Mouse (Mus musculus) embryo, embryonic 11.5 days (tissue): ENCODE results near the gene Chfr.
A peak's percentile ranks its signal among the peaks of the same experiment; 100 is the strongest.

Experiments
- DNase-seq: peaks from one replicate; pipeline ENCODE4 v3.0.0-alpha.2; 2012; ENCODE audit warnings: low read depth, low spot score

Chfr gene

DNA sequence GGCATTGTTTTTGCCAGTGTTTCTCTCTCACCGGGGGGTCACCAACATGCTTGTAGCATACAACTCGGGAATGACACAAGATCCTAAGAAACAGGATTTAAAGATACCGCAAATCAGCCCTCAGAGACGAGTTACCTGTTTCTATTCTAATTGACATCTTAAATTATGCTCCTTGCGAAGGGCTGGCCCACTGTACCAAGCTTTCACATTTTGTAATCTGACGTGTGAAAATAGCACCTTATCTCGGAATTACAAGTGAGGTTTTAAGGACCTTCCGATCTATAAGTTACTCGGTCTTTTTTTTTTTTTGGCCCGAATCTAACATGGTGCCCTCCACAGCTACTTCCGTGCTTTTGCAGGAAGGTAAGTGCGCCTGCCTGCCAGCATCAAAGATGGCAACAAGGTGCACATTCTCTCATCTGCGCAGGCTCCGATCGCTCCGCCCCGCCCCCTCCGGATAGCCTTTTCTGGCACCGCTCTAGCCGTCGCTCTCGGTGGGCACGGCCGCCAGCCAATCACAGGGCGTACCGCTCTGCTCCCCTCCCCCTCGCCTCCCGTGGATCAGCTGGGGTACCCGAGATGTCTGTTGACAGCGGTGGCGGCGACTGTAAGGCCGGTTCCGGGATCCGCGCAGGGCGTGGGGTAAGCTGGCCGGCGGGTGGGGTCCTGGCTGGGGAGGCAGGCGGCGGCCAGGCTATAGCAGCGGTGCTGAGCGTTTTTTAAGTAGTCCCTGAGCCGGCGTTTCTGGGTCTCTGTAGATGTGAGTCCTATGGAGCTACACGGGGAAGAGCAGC, at the start of gene Chfr:
TSS of gene Chfr (plus strand) at position 550 of the 794 bp plus-strand sequence.
- DNase-seq: peak; percentile 95

DNA sequence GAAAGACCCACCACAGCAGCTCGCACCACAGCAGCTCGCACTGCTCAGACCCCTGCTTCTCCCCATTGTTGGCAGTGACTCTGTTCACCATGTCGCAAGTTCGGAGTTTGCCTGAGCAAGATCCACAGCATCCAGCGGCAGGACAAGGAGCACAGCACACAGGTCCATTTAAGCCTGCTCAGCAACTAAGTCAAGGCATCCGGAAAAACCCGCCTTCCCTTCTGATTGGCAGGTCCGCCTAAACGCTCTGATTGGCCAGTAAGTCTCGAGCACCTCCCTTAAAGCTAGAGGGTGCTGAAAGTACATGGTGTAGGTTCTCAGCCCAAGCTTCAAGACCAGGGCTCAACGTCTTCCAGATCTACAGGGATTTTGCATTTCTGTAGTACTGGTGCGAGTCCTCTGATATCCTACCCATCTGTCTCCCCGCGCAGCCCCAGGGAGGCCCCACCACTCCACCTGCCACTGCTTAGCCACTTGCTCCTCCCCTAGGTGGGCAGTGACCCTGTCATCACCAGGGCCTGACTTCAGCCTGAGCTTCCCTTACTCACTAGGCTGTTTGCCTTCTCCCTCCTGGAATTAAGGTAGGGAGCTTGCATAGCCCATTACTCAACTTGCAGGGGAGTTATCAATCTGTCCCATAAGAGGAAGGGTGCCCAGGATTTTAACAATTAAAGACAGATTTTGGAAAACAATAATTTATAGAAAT, 49.3 kb upstream of the Chfr start:
- no peak for DNase-seq

DNA sequence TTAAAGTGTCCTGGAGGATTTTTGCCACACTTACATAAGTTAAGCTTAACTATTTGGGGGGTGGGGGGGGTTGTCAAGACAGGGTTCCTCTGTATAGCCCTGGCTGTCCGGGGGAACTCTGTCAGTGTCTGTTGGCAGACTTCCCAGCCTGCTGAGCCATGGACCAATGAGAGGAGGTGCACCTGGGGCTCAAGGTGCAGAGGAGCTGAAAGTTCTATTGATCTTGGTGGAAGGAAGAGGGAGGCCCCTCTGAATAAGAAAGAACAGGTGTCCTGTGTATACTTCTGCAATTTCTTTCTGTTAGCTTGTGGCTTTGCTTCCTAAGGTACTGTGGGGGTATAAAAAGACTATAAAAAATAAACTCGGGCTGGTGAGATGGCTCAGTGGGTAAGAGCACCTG, 44.1 kb upstream of the Chfr start:
- no peak for DNase-seq

DNA sequence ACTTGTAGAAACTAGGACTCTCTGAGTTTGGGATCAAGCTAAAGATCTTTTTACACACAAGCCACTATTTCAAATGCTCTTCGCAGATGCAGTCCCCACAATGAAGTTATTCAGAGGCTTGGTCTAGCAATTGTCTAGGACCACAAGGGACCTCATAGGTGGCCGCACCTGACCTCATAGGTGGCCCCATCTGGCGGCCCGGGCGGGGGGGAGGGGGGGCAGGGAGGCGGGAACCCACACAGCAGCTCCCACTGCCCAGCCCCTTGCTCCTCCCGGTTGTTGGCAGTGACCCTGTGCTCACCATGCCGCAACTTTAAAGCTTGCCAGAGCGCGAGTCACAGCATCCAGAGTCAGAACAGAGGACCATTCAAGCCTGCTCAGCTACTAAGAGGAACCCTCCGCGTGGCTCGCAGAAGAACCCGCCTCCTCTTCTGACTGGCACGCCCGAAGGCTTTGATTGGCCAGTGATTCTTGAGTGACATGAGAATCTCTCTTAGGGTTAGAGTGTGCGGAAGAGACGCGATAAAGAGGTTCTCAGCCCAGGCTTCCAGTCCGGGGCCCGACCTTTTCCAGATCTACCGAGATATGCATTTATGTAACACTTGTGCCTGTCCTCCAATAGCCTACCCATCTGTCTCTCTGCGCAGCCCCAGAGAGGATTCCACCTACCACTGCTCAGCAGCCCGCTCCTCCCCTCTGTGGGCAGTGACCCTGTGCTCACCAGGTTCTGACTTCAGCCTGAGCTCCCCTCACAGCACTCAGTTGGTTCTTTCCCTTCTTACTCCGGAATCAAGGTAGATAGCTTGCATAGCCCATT, 41.4 kb upstream of the Chfr start, which contains the start of gene Gm35315:
TSS of gene Gm35315 (minus strand) at position 391 of the 817 bp plus-strand sequence.
- peak; percentile 78 for DNase-seq

DNA sequence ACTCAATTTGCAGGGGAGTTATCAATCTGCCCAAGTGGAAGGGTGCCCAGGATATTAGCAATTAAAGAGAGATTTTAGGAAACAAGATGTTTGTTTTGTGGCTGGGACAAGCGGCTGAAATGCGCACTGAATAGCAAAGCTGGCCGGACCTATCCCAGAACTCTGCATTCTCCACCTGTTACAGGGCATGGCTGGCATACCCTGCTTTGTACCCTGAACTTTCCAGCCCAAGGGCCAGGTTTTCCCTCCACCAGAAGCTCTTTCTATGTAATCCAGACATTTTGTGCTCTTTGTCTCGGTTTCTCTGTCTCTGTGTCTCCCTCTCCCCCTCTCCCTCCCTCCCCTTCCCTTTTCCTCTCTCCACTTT, 40.8 kb upstream of the Chfr start:
- no peak for DNase-seq

DNA sequence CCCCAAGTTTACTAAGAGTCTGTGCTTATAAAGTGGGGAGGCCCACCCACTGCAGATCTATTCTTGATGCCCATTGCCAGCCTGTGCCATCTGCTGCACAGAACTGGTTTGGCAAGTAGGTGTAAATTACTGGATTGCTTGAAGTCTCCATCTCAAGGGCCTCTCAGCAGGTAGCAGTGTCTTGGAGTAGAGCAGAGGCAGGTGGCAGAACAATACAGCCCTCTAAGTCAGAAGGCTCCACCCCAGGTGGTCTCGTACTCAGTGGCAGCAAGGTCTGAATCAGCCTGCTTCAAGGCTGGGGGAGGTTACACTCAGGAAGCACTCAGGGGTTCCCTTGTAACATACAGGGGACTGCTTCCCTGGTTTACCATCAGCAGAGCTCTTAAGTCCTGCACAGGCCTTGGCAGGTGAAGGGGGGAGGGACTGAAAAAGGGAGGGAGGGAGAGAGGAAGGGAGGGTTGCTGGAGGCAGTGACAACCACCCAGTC, 36.6 kb upstream of the Chfr start:
- no peak for DNase-seq

DNA sequence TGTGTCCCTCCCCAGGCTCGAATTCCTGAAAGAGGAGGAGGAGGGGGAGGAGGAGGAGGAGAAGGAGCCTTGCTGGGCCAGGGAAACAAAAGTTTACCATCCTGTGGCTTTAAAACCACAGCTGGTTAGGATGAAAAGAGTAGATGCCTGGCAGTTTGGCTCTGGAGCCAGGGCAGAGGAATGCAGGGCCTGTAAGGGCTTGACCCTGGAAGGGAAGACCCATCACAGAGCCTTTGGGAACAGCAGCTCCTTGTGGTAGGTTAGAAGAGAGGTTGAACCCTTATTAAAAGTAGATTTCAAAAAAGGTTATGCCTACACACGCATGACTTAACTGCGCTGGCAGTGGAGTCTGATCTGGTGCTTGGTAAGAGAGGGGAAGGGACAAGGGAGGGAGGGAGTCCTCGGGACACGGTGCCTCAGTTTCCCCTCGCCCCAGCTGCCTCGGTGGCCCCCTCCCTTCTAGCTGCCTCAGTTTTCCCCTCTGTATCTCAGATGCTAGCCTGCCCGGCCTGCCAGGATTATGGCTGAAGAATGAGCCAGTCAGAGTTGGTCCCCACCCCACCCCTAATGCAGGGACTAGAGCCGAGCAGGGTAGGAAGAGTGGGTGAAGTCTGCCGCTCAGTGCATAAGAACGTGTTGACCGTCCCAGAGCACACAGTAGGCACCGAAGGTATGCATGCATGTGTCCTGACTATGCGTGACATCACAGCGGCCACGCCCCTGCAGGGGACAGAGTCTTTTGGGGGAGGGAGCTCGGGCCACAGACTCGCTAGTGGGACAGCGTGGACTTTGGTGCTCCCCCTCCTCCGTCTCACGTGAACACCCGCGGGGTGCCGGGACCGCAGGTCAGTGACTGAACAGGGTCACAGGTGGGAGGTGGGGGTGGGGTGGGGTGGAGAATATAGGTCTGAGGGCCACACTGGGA, 35.7 kb upstream of the Chfr start, which contains the start of gene Plcxd1:
TSS of gene Plcxd1 (plus strand) at position 314 of the 925 bp plus-strand sequence.
- DNase-seq: no peak

DNA sequence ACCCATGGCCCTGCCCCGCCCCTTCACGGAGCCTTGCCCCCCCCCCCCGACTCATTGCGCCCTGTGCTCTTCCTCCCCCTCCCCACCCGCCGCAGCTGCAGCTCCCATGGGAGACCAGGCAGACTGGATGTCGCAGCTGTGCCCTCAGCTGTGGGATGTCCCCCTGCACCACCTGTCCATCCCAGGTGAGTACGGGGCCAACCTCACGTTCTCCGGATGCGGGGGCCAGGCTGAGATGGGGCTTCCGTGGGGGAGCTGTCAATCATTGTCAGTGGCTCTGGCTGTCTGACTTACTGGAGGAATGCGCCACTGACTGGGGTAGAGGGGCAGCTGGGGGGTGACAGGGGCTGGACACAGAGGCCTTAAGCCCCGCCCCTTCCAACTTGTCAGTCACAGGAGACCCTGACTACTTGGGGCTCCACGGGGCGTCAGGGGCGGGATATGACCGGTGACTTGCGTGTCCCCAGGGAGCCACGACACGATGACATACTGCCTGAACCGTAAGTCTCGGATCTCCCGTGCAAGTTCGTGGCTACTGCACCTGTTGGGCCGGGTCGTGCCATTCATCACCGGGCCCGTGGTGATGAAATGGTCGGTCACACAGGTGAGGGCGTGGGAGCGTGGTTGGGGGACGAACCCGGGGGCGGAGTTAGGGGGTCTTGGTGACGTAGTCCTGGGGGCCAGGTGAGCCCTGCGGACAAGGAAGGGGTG, 34.6 kb upstream of the Chfr start:
- no peak for DNase-seq

DNA sequence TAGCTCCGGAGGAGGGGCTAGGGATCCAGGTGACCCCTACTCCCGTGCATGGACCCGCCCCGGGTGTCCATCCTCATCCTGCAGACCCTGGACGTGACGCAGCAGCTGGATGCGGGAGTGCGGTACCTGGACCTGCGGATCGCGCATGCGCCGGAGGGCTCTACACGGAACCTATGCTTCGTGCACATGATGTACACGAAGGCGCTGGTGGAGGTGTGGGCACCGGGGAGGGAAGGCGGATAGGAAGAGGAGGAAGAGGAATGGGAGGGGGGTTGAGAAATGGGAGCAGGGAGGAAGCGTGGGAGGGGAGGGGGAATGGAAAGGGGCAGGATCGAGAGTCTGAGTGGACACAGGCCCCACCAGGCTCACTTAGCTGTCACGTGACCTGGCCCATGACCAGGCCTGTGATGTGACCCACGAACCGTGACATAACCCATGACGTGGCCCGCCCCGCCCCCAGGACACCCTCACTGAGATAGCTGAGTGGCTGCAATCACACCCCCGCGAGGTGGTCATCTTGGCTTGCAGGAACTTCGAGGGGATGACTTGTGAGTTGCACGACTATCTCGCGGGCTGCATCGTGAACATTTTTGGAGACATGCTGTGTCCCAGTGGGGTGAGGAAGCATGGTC, 33.8 kb upstream of the Chfr start:
- no peak for DNase-seq

DNA sequence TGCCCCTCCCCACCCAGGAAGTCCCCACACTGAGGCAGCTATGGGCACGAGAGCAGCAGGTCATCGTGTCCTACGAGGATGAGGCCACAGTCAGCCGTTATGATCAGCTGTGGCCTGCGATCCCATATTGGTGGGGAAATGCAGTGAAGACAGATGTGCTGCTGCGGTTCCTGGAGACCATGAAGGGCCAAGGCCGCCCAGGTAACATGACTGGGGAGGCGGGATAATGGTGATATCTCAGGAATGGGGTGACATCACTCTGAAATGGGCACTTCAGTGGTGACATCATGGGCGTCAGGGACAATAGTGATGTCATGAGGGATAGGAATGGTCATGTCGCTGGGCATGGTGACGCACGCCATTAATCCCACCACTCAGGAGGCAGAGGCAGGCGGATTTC, 33.2 kb upstream of the Chfr start:
- DNase-seq: no peak

DNA sequence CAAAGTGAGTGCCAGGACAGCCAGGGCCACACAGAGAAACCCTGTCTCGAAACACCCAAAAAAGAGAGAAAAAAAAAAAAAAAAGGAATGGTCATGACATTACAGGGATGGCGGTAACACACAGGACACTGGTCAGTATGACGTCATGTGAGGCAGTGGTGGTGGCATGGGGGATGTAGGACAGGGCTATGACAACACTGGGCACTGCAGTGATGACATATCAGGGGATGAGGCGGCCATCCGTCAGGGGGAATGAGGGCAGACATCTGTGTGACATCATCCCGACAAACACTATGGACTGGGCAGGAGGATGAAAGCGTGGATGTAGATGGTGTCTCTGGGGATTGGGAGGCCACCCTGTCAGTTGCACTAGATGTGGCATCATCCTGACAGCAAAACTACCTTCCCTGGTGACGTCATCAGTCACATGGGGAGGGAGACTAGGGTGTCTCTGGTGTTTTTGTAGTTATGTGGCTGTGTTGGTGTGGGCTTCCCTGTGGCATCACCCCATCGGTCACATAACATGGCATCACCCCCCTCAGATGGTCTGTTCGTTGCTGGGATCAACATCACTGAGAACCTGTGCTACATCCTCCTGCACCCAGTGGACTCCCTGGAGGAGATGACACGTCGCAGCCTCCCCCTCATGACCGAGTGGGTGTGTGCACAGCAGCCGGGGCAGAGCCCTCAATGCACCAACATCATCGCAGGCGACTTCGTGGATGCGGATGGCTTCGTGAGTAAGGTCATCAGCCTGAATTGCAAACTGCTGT, 32.6 kb upstream of the Chfr start:
- no peak for DNase-seq

DNA sequence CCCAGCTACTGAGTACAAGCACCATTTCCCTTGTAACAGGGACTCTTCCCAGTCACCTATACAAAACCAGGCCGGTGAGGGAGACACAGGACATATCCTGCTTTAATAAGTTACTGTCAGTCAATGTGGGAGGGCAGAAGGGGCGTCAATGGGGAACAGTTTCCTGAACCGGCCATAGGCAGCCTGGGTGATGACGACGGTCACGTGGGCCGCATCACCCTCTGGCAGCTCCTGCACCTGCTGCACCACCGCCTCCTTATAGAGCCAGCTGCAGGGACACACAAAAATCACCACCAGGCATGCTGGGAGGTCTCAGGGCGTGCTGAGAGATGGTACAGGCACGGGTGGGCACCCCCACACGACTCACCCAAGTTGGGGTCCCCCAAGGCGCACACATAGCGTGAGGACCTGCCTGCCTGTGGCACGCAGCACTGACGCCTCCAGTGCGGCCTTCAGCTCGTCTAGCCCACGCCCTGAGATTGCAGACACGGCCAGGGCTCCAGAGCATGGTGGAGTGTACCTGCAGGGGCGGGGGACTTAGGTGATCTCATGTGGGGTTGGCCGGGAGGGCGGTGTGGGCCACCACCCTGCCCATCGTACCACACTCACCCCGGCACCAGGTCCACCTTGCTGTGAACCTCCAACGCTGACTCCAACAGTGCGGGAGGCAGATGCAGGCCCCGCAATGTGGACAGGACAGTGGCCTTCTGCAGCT, 31.6 kb upstream of the Chfr start:
- DNase-seq: no peak

DNA sequence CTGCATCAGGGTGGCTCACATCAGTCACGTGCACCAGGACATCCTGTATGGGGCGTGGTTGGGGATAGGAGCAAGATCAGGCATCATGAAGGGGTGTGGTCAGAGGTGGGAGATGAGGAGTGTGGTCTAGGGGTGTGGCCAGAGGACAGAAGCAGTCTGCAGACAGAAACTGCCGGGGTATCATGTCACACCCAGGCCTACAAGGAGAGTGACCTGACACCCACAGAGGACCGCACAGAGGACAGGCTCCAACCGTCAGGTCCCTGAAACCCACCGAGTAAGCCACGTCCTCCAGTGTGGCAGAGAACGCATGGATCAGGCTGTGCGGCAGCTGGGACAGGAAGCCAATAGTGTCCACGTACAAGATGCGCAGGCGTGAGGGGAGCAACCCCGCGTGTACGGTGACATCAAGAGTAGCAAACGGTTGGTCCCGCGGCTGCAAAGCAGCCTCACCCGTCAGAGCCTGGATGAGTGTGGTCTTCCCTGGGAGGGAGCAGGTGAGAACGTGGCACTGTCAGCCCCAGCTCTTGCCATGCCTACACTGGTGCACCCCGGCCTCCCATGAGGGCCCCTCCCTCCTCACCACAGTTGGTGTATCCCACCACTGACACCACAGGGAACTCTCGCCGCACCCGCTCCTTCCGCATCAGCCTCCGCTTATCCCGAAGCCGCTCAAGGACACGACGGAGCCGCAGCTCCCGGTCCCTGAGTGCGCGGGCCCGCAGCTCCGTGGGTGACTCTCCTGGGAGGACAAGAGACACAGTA, 30.8 kb upstream of the Chfr start:
- DNase-seq: no peak

DNA sequence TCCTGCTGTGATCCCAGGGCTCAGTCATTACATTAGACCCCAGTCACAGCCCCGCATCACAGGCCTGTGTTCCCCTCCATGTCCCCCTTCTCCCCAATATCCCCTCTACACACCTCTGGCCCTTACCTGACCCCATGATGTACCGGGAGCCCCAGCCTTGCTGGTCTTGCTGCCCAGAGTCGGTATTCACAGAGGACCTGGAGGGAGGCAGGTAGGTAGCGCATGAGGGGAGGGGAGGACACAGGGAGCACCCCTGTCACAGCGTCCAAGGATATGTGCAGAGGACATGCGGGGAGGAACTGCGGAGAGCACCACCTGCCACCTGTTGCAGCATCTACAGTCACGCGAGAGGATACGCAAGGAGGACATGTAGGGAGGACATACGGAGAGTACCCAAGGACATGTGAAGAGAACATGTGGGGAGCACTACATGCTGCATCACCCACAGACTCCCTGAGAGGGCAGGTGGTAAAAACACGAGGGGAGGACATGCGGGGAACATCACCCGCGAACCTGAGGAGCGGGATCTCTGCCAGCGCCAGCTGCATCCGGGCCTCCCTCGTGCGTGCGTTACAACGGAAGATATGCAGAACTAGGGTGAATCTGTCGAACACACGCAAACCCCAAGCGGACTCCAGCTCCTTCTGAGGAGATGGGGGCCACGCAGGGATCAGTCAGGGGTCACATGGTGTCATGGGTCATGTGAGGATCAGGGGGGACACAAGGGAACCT, 29.3 kb upstream of the Chfr start:
- no peak for DNase-seq

DNA sequence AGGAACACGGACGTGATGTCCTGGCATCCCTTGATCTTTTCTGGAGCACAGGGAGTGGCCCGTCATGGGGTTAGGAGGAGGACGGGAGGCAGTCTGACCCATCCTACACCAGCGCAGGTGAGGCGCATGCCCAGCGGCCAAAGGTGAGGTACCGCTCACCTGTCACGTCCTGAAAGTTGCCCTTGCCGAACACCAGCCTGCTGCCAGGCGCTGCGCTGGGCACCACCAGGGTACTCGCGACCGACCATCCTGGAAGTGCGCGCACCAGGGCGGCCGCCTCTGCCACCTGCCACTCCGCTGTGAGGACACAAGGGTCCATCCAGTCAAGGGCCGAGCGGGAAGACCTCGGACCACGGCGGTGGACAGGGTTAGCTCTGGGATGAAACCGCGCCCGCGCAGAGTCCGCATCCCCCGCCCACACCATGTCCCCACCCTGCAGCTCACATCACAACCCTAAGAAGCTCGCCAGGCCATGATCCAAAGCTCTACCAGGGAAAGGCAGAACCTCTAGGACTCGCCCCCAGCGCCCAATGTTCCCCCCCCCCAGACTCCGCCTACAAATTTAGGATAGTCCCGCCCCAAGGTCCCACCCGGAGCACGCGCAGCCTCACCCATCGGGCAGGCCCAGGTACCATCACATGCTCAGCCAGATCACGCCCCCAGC, 28.6 kb upstream of the Chfr start:
- no peak for DNase-seq

DNA sequence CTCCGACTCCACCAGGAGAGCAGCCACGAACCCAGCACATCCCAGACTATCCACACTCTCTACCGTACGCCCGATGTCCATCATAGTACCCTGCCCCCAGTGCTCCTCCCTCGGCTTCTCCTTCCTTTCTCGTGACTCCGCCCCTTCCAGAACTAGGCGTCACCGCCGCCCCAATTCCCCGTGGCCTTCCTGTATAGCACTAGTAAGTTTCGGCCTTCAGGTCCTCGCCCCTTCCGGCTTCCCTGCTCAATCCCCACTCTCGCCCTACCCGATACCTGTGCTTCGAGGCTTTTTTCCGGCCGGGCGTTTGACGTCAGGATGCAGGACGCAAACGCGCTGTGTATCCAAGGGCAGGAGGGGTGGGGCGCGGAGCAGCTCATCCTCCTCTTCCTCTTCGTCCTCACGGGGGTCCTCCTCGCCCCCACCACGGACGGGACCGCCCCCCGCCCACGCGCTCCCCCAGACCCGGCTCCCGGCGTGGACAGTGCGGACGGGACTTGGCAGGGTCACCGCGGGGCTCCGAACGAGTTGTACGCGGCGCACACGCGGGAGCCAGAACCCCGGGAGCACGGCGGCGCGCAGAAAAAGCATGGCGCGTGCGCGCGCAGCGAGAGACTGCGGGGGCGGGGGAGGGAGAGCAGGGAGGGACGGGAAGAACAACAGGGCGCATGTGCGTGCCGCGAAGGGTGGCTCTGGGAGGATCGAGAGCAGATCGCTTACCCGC, 27.9 kb upstream of the Chfr start, which contains the start of gene Gtpbp6:
TSS of gene Gtpbp6 (minus strand) at position 617 of the 724 bp plus-strand sequence.
- peak; percentile 94 for DNase-seq
